Comparison of ENCODE assay signal across 7 mouse cellular contexts in genomic region chr17:12031203-12031942, GRCm38 (mm10).
DNase-seq lines count a peak whose midpoint lies in the region; TF ChIP-seq lines count a peak whose summit lies in the region.

No protein-coding gene starts in this region.

- intact Hi-C loops in left cerebral cortex, adult 2 months (cut with DNase I), result no loop called here

- TF ChIP-seq CTCF in left cerebral cortex, adult 2 months (IDR thresholded peaks at IDR 0.05), result peak; percentile 81

- no peak overlapping the region for H3K4me3 ChIP-seq in left cerebral cortex, adult 2 months

- peak overlapping the region; percentile 53 for H3K27ac ChIP-seq in left cerebral cortex, adult 2 months

- peak; percentile 23 for DNase-seq in T-cell, adult 2 months (ENCODE audit: low spot score)
- DNase-seq in cerebellum, adult 9-11 months, result peak; percentile 56
- peak; percentile 57 for DNase-seq in gastrocnemius, adult 18-20 months (ENCODE audit: low spot score)
- peak; percentile 74 for DNase-seq in induced T-regulatory cell, adult 2 months (ENCODE audit: low read depth)
- DNase-seq in left cerebral cortex, adult 2 months (ENCODE audit: extremely low spot score in 1 of 2, low spot score in 2 of 2), result peak; percentile 61 to 73
- peak; percentile 42 to 74 for DNase-seq in lung, postnatal 4 days
- DNase-seq in right cerebral cortex, postnatal 10 days (ENCODE audit: low spot score in 2 of 2), result peak; percentile 75 to 77

Comparison
In these comparisons a context has a peak if more than half of its experiments do, and no peak if none do; other contexts are left out.
1. DNase-seq: peak in every context shown above with its lines; median percentile 76 in right cerebral cortex, postnatal 10 days; 74 in induced T-regulatory cell, adult 2 months; 67 in left cerebral cortex, adult 2 months; 58 in lung, postnatal 4 days; 57 in gastrocnemius, adult 18-20 months; 56 in cerebellum, adult 9-11 months; 23 in T-cell, adult 2 months.